In genomic region chr12:111162312-111163061, GRCm38 (mm10) we compare ENCODE assay signal across 8 mouse cellular contexts. TPM values are rescaled to one million over a fixed set of nuclear protein-coding genes. Genes with fewer than 3 reads are reported as not detected.
DNase-seq lines count a peak whose midpoint lies in the region; ATAC-seq lines count a peak whose summit lies in the region.

No protein-coding gene starts in this region.

- H3K4me1 ChIP-seq in forebrain, embryonic 13.5 days = peaks cover 46% of the 10 kb centered on the region
- peaks cover 38% of the 10 kb centered on the region for H3K4me1 ChIP-seq in hindbrain, embryonic 16.5 days (ENCODE audit: control insufficient read depth, insufficient read depth, low read depth, low read length)
- peaks cover 20% of the 10 kb centered on the region for H3K4me1 ChIP-seq in limb, embryonic 12.5 days (replicated peaks)

- H3K9me3 ChIP-seq in forebrain, embryonic 13.5 days (replicated peaks) = no peaks in the 10 kb centered on the region
- no peaks in the 10 kb centered on the region for H3K9me3 ChIP-seq in hindbrain, embryonic 16.5 days (ENCODE audit: control insufficient read depth, low read length)
- H3K9me3 ChIP-seq in limb, embryonic 12.5 days = no peaks in the 10 kb centered on the region

- no peaks in the 10 kb centered on the region for H3K27me3 ChIP-seq in forebrain, embryonic 13.5 days
- no peaks in the 10 kb centered on the region for H3K27me3 ChIP-seq in hindbrain, embryonic 16.5 days (replicated peaks; ENCODE audit: control insufficient read depth, insufficient read depth, low read length)
- 0 out of 2 replicates have a peak, but pooled peaks cover 2% of the 10 kb centered on the region for H3K27me3 ChIP-seq in limb, embryonic 12.5 days

- H3K4me2 ChIP-seq in forebrain, embryonic 13.5 days = peak overlapping the region; percentile 53
- peak overlapping the region; percentile 60 for H3K4me2 ChIP-seq in hindbrain, embryonic 16.5 days (ENCODE audit: low read length)
- H3K4me2 ChIP-seq in limb, embryonic 12.5 days = peak overlapping the region; percentile 38

- whole genome bisulfite sequencing in forebrain, embryonic 13.5 days = 5% methylated on average over 16 of the region's 16 CpGs
- 4% methylated on average over 16 of the region's 16 CpGs for WGBS in hindbrain, embryonic 16.5 days
- WGBS in limb, embryonic 12.5 days = 17% methylated on average over 16 of the region's 16 CpGs

- DNase-seq in ovary, postnatal 10 days (ENCODE audit: low spot score) = peak; percentile 13
- no peak for DNase-seq in ovary, postnatal 14 days (ENCODE audit: low spot score)
- DNase-seq in naive thymus-derived CD4-positive, alpha-beta T cell, adult 2 months (ENCODE audit: low read depth) = peak; percentile 41
- no peak for DNase-seq in urinary bladder, postnatal 36 days (ENCODE audit: low spot score in 2 of 2)

- peak overlapping the region; percentile 92 for H3K27ac ChIP-seq in forebrain, embryonic 13.5 days
- H3K27ac ChIP-seq in hindbrain, embryonic 16.5 days (ENCODE audit: low read depth, low read length) = peak overlapping the region; percentile 94
- no peak overlapping the region for H3K27ac ChIP-seq in limb, embryonic 12.5 days

- H3K36me3 ChIP-seq in forebrain, embryonic 13.5 days (ENCODE audit: poor library complexity, severe bottlenecking) = no peaks in the 10 kb centered on the region
- no peaks in the 10 kb centered on the region for H3K36me3 ChIP-seq in hindbrain, embryonic 16.5 days (ENCODE audit: control insufficient read depth, insufficient read depth, low read length)
- no peaks in the 10 kb centered on the region for H3K36me3 ChIP-seq in limb, embryonic 12.5 days

- peak; percentile 57 for ATAC-seq in forebrain, embryonic 13.5 days
- peak; percentile 79 for ATAC-seq in hindbrain, embryonic 16.5 days
- no peak for ATAC-seq in limb, embryonic 12.5 days (ENCODE audit: insufficient number of reproducible peaks, insufficient read depth, low FRiP score, low TSS enrichment, low read depth)
- ATAC-seq in erythroid progenitor cell, adult 5-6 weeks (replicated peaks; ENCODE audit: low FRiP score, poor library complexity, severe bottlenecking) = no peak

- peak overlapping the region; percentile 23 for H3K4me3 ChIP-seq in forebrain, embryonic 13.5 days
- H3K4me3 ChIP-seq in hindbrain, embryonic 16.5 days (ENCODE audit: low read length) = peak overlapping the region; percentile 32
- H3K4me3 ChIP-seq in limb, embryonic 12.5 days (replicated peaks) = peak overlapping the region; percentile 6

- H3K9ac ChIP-seq in forebrain, embryonic 13.5 days = peak overlapping the region; percentile 54
- H3K9ac ChIP-seq in hindbrain, embryonic 16.5 days (ENCODE audit: low read depth, low read length) = peak overlapping the region; percentile 62
- no peak overlapping the region for H3K9ac ChIP-seq in limb, embryonic 12.5 days (replicated peaks)

RNA-seq across cellular contexts. Expression of gene Traf3, which starts 3.7 kb away (rescaled TPM):
- 12.8 and 17.2 TPM in 2 replicates for polyA plus RNA-seq in forebrain, embryonic 13.5 days (2015; fragmentation: Nextera tagmentation; extraction: Ambion mirVana)
- polyA plus RNA-seq in hindbrain, embryonic 16.5 days (2015; fragmentation: Nextera tagmentation; extraction: Ambion mirVana) = 15.9 and 17.5 TPM in 2 replicates
- 13.8 and 14.1 TPM in 2 replicates for polyA plus RNA-seq in limb, embryonic 12.5 days (2016; fragmentation: Nextera tagmentation; extraction: Ambion mirVana)
- total RNA-seq in erythroid progenitor cell, adult 5-6 weeks (2015; ENCODE audit: low replicate concordance) = 1.8 and 2.5 TPM in 2 replicates
- total RNA-seq in erythroid progenitor cell, adult 5-6 weeks (2017; ENCODE audit: low replicate concordance) = 1.9 and 2.3 TPM in 2 replicates

RNA-seq across cellular contexts. Expression of gene 4930595D18Rik, which starts 21.8 kb away (rescaled TPM):
- 0.21 TPM in 1 of 2 replicates, not detected in the other for polyA plus RNA-seq in forebrain, embryonic 13.5 days (2015; fragmentation: Nextera tagmentation; extraction: Ambion mirVana)
- 0.19 TPM in 1 of 2 replicates, not detected in the other for polyA plus RNA-seq in hindbrain, embryonic 16.5 days (2015; fragmentation: Nextera tagmentation; extraction: Ambion mirVana)
- not detected in 2 replicates for polyA plus RNA-seq in limb, embryonic 12.5 days (2016; fragmentation: Nextera tagmentation; extraction: Ambion mirVana)
- total RNA-seq in erythroid progenitor cell, adult 5-6 weeks (2015; ENCODE audit: low replicate concordance) = not detected in 2 replicates
- not detected in 2 replicates for total RNA-seq in erythroid progenitor cell, adult 5-6 weeks (2017; ENCODE audit: low replicate concordance)

Comparison
In these comparisons a context has a peak if more than half of its experiments do, and no peak if none do; other contexts are left out.
1. DNase-seq: peak in ovary, postnatal 10 days (single experiment) and naive thymus-derived CD4-positive, alpha-beta T cell, adult 2 months (single experiment); none in ovary, postnatal 14 days (single experiment) and urinary bladder, postnatal 36 days (0 of 2).
2. ATAC-seq: peak in forebrain, embryonic 13.5 days (single experiment) and hindbrain, embryonic 16.5 days (single experiment); none in limb, embryonic 12.5 days (single experiment) and erythroid progenitor cell, adult 5-6 weeks (single experiment).
3. Peak in every context shown above with its lines, with median percentiles within 50 percentile points of each other: H3K4me2 ChIP-seq and H3K4me3 ChIP-seq.